Mouse (Mus musculus) large intestine, adult 2 months (tissue): ENCODE measurements around the gene 1810010D01Rik. TPM values are rescaled to one million over a fixed set of nuclear protein-coding genes. Genes with fewer than 3 reads are reported as not detected.

Experiments
- DNase-seq: peaks from one replicate; pipeline ENCODE4 v3.0.0-alpha.2; 2012; ENCODE audit warnings: low read depth, low spot score
- WGBS: fragments of 180-500 bp; shearing (Covaris S2); methylation state at CpG from one replicate; pipeline ENCODE4 v1.1.7; 2018; 5-methylcytosine and 5-hydroxymethylcytosine counted together
- polyA plus RNA-seq: library from polyadenylated mRNA; depleted of rRNA; stranded (reverse); fragments of >200 nt; gene quantifications from 2 replicates; pipeline ENCODE4 v1.2.3, GENCODE M21; 2012; rRNA removed

1810010D01Rik gene
- polyA plus RNA-seq: 4.8 and 4.9 TPM in 2 replicates

GRCm38 (mm10) chr7:145208006-145208405, at the start of gene 1810010D01Rik:
Gene 1810010D01Rik (minus strand): TSS chr7:145208119.
- 64% methylated on average over 4 of the region's 4 CpGs for WGBS
- no peak for DNase-seq

GRCm38 (mm10) chr7:145256092-145256491, 48.2 kb upstream of the 1810010D01Rik start:
- WGBS: 100% methylated on average over 1 of the region's 1 CpGs

GRCm38 (mm10) chr7:145253986-145254630, 46.2 kb upstream of the 1810010D01Rik start:
- 61% methylated on average over 3 of the region's 3 CpGs for WGBS
- DNase-seq: no peak

More at GRCm38 (mm10) chr7:145256092-145256491, 48.2 kb upstream of the 1810010D01Rik start:
- no peak for DNase-seq

DNA sequence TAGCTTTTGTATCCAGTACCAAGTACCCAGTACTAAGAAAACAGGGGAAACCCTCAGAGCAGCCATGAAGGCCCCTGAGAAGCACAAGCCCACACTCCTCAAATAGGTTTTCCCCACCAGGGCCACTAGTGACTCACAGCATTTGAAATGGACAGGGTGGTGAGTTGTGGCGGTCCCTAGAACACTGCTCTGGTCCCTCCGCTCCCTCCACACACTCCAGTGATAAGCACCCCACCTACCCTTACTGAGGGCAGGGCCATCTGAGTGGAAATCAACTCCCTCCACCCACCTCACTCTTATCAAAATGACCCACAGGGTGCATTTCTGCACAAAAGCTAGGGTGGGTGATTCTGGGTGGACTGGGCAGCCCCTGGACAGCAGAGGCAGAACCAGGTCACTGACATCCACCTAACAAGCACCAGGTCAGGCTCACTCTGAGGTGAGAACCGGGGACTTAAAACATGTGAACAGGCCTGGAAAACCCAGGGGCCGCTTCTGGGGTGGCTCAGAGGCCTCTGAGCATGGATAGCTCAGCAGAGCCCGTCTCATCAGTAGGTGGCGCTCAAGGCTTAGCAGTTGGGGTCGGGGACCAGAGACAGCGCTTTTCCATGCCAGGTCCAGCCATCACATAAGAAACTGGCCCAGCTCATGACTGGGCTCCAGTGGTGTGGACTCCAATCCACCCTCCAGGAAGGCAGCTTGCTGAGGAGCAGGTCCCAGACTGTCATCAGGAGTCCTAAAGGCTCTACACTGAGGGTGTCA, 45.0 kb upstream of the 1810010D01Rik start:
- WGBS: 26% methylated on average over 8 of the region's 8 CpGs
- peak; percentile 38 for DNase-seq

DNA sequence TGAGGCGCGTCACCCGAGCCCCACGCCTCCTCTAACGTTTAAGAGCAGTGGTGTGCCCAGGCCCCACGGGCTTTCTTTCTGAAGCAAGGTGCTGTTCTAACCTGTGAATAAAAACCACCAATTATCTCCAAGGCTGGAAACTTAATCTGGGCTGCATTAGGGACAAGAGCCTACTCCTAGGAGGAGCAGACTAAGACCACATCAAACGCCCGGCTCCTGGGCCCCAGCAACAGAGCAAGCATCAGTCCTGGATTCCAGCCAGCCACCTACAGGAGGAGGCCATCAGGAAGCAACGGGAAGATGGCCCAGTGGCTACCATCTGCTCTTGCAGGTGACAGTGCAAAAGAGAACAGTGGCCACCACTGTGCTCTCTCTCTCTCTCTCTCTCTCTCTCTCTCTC, 42.3 kb upstream of the 1810010D01Rik start:
- 52% methylated on average over 9 of the region's 9 CpGs for WGBS
- no peak for DNase-seq

- WGBS: 86% methylated on average over 2 of the region's 2 CpGs
- DNase-seq: no peak
Observed at GRCm38 (mm10) chr7:145248911-145249310, 41.0 kb upstream of the 1810010D01Rik start.

- WGBS: 13% methylated on average over 9 of the region's 9 CpGs
- DNase-seq: peak; percentile 44
Observed at GRCm38 (mm10) chr7:145242851-145243712, 35.2 kb upstream of the 1810010D01Rik start.

- 80% methylated on average over 9 of the region's 9 CpGs for WGBS
- no peak for DNase-seq
Observed at GRCm38 (mm10) chr7:145242028-145242427, 34.1 kb upstream of the 1810010D01Rik start.

DNA sequence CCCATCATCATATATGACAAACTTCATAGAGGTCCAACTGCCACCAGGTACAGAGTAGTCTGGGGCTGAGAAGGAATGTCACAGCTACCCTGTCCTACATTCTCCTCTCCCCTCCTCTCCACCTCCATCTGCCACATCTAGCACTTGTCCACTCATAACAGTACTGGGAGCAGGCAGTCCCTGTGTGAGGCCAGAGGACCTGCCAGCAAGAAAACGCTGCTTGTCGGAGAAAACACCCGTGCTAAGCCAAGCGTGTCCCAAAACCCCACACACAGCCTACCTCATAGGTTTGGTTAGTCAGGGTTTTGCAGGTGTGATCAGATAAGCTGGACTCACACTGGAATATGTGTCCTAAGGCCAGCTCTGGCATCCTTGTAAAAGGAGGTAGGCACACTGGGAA, 33.0 kb upstream of the 1810010D01Rik start:
- 76% methylated on average over 4 of the region's 4 CpGs for WGBS
- DNase-seq: no peak

- peak; percentile 18 for DNase-seq
- whole genome bisulfite sequencing: 30% methylated on average over 8 of the region's 8 CpGs
Observed at GRCm38 (mm10) chr7:145239736-145240505, 32.0 kb upstream of the 1810010D01Rik start.

DNA sequence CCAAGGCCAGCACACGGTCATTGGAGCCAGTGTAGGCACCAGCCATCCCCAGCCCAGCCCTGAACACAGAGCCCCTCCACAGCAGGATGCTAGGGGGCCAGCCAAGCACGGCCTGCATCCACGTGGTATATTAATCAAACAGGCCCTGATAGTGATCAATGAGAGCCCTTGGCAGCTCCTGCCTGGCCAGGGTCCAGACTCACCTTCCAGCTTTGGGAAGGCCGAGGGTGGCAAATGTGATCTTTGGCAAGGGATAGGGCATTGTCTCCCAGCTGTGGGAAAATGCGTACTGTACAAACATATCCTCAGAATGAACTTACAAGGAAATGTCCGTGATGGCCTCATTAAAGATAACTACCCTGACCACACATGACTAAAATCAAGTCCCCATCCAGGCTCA, 31.2 kb upstream of the 1810010D01Rik start:
- WGBS: 27% methylated on average over 6 of the region's 6 CpGs
- DNase-seq: peak; percentile 27

DNA sequence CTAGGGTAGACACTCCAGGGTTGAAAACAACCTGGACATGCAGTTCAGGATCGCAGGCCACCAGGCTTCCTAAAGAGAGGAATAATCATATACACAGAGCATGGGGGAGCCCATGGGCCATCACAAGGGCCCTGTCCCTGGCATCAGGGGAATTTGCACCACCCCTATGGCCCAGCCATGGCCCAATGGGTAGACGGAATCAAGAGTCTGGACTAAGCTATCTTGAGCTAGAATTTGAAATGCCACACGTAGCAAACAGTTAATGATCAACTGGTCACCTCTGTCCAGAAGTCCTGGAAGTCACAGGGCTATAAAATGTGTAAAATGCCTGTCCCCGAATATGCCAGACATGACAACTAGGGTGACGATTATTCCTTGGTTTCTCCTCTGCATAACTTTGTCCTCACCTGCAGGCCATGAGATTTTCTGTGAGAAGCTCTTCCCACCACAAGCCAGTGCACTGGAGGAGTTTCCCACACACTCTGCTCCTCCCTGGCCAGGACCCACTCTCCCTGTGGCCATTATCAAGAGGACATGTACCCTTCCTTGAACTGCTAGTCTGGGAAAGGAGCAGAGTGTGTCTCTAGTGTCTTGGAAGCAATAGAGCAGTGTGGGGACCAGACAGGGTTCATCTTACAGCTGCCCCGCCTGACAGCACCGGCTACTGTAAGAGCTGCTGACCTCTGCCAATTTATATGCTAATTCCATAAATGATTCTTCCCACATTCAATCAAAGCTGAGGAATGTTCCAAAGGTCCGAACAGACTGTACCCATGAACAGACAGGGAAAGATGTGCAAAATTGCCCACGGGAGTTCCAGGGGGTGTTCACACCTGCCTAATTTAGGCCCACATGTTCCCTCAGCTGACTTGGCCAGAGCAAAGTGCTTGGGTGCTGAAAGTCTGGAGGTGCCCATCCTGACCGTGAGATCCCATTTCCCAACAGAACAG, 27.2 kb upstream of the 1810010D01Rik start:
- no peak for DNase-seq
- WGBS: 55% methylated on average over 10 of the region's 10 CpGs

DNA sequence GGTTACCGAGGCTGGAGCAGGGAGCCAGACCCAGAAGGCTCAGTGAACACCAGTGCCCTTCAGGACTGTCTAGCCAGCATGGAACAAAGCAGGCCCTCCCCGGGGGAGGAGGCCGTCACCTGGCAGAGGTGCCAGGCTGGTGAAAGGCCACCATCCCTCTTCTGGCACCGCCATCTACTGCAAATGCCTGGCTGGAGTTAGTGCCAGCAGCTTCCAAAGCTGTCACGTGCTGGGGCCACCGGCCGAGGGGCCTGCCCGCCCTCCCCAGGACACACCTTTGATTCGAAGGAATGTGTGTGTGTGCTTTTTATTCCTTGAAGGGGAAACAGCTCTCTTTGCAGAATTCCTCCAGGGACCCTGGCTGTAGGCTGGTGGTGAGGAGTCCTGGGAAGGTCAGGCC, 23.7 kb upstream of the 1810010D01Rik start:
- DNase-seq: no peak
- WGBS: 43% methylated on average over 9 of the region's 9 CpGs

DNA sequence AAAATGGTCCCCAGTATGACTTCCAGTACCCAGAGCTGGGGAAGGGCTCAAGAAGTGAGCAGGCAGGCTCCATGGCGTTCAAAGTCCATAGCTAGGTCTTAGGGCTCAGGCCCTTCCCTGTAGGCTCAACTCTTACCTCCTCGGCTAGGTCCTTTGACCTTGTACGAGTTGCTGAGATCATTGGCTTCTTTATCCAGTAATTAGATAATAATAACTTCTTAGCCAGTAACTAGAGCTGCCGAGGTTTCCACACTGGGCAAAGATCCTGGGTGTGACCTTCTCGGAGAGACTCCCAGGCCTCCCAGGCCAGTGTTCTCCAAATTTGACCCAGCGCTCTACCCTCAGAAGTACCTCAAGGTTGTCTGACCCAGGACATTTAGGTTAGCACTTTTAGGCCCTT, 18.7 kb upstream of the 1810010D01Rik start:
- no peak for DNase-seq
- WGBS: 85% methylated on average over 6 of the region's 6 CpGs

GRCm38 (mm10) chr7:145225626-145226025, 17.7 kb upstream of the 1810010D01Rik start:
- 91% methylated on average over 6 of the region's 6 CpGs for WGBS
- no peak for DNase-seq

DNA sequence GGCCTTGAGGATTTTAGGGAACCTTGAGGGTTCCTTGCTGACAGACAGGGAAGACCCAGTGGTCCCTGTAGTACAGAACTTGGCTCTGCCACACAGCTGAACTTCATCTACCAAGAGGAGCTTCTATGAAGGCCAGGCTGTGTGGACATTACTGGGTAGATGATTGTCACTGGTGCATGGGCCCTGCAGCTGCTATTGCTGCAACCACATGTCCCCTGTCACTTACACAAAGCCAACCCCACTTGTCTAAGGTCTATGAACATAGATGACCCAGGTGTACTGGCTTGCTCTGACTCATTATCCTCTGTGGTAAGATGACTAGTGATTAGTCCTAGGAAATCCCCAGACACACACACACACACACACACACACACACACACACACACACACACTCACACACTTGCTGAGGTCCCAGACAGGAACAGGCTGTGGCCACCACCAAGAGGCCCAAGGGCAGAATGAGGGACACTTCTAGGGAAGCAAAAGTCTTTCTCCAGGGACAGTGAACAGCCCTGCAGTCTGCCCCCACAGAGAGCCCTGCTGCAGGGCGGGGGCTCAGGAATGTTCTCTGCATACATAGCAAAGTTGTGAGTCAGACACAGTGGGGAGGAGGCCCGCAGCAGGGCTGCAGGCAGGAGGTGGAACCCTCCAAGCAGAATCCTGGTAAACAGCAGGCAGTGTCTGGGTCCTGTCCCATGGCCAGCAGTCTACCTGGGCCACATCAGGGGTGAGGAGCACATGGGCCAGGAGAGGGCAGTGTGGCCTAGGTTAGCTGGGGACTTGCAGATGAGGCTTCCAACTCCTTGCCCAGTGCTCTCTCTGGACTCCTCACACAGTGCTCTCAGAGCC, 14.1 kb upstream of the 1810010D01Rik start:
- 4% methylated on average over 2 of the region's 2 CpGs for WGBS
- DNase-seq: no peak

GRCm38 (mm10) chr7:145221346-145221745, 13.4 kb upstream of the 1810010D01Rik start:
- WGBS: 77% methylated on average over 2 of the region's 2 CpGs

More at GRCm38 (mm10) chr7:145221346-145221745, 13.4 kb upstream of the 1810010D01Rik start:
- DNase-seq: no peak
